Mouse (Mus musculus) midbrain, embryonic 16.5 days (tissue): Measurements from ENCODE around the gene Hist1h1d. TPM values are rescaled to one million over a fixed set of nuclear protein-coding genes. Genes with fewer than 3 reads are reported as not detected.
"Not testable (repeated sequence)": the region's sequence is repeated elsewhere in the genome, so short reads cannot be mapped to it uniquely, and the experiment has no call there.

ENCODE experiments used
- ATAC-seq: fragments of 200-750 bp; cut with Nextera tagmentation; 2 replicates; pipeline ENCODE4 v1.8.0; 2017; ENCODE audit warnings: moderate TSS enrichment
- H3K27ac ChIP-seq: fragments of 300-500 bp; sonication (generic); 2 replicates; pipeline ENCODE4 v1.5.1; 2014; ENCODE audit warnings: mild to moderate bottlenecking, low read length, mixed read lengths
- H3K27me3 ChIP-seq: fragments of 300-500 bp; sonication (generic); 2 replicates; pipeline ENCODE4 v1.6.1; 2014; ENCODE audit warnings: low read depth, low read length, mixed read lengths; ENCODE audit not compliant: control insufficient read depth, insufficient read depth
- H3K36me3 ChIP-seq: fragments of 300-500 bp; sonication (generic); 2 replicates; pipeline ENCODE4 v1.6.1; 2014; ENCODE audit warnings: mild to moderate bottlenecking, low read length, moderate library complexity, mixed read lengths; ENCODE audit not compliant: control insufficient read depth, insufficient read depth
- H3K4me1 ChIP-seq: fragments of 300-500 bp; sonication (generic); 2 replicates; pipeline ENCODE4 v1.6.1; 2014; ENCODE audit warnings: mild to moderate bottlenecking, low read length, mixed read lengths; ENCODE audit not compliant: control insufficient read depth, insufficient read depth
- H3K4me2 ChIP-seq: fragments of 300-500 bp; sonication (generic); 2 replicates; pipeline ENCODE4 v1.6.1; 2014; ENCODE audit warnings: mild to moderate bottlenecking, low read length, mixed read lengths
- H3K4me3 ChIP-seq: fragments of 300-500 bp; sonication (generic); 2 replicates; pipeline ENCODE4 v1.5.1; 2014; ENCODE audit warnings: low read depth, mild to moderate bottlenecking, low read length, moderate library complexity, mixed read lengths
- H3K9ac ChIP-seq: fragments of 300-500 bp; sonication (generic); 2 replicates; pipeline ENCODE4 v1.6.1; 2014; ENCODE audit warnings: low read depth, low read length, mixed read lengths
- H3K9me3 ChIP-seq: fragments of 300-500 bp; sonication (generic); replicated peaks from 2 replicates; pipeline ENCODE4 v1.6.1; 2014; ENCODE audit warnings: mild to moderate bottlenecking, low read length, mixed read lengths; ENCODE audit not compliant: control insufficient read depth, poor library complexity, severe bottlenecking
- WGBS: fragments of 180-500 bp; shearing (Covaris S2); extraction: QIAGEN DNeasy Blood & Tissue Kit; methylation state at CpG from one replicate; pipeline ENCODE4 v1.1.7; 2014; 5-methylcytosine and 5-hydroxymethylcytosine counted together
- polyA plus RNA-seq: library from polyadenylated mRNA; unstranded; fragments of >200 nt; fragmentation: Nextera tagmentation; extraction: Ambion mirVana; gene quantifications from 2 replicates; pipeline ENCODE4 v1.2.1, GENCODE M21; 2015

Hist1h1d gene
- polyA plus RNA-seq, 1 experiment from 2014 or later: not detected

DNA sequence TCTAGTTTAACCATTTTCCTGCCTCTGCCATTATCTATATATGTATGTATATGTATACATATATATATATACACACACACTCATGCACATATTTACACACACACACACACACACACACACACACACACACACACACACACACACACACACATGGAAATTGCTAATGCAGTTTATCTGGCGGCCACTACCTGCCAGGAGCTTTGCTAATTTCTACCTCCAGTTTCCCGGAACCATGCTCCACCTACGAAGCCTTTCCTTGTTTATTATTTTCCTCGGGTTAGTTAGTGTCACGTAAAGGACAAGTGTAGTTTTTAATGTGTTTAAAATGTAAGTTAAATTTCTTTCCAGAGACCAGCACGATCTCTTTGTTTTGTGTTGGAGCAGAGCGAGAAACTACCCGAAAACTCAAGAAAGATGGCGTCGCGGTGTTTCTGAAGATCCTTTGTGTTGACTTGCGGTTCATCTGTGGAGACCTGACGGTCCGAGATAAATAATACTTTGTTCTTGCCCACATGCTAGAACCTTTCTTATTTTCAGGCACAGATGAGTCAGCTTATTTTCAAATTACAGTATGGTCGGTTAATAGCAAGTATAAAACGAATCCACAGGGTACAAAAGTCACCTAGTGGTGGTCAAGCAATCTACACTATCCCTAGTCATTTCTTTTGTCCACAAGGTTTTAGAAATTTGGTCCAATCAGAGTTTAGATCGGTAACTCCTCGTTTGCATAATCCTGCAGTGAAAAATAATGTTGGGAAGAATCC, 9.8 kb downstream of the Hist1h1d start:
- no peaks in the 10 kb centered on the region for H3K4me1 ChIP-seq
- peak; percentile 57 for ATAC-seq

DNA sequence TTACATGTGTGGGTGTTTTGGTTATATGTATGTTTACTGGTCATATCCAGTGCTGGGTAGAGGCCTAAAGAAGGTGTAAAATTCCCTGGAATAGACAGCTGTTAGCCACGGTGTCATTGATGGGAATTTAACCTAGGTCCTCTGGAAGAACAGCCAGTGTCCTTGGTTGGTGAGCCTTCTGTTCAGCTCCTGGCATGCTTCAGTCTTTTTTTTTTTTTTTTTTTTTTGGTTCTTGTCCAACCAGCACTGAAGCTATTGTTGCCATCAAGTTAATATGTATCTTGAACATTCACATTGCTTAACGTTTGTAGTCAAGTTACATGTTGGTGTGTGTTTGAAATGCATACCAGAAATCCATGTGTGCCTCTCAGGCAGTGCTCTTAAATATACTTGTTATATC, 11.4 kb downstream of the Hist1h1d start:
- WGBS: 93% methylated on average over 2 of the region's 2 CpGs
- H3K36me3 ChIP-seq: no peaks in the 10 kb centered on the region
- no peak overlapping the region for H3K4me3 ChIP-seq
- no peaks in the 10 kb centered on the region for H3K9me3 ChIP-seq
- H3K4me2 ChIP-seq: no peak overlapping the region
- H3K9ac ChIP-seq: no peak overlapping the region
- peak overlapping the region; percentile 98; the same call in 1 of the 2 replicates for H3K27ac ChIP-seq
- no peaks in the 10 kb centered on the region for H3K4me1 ChIP-seq
- ATAC-seq: no peak
- H3K27me3 ChIP-seq: no peaks in the 10 kb centered on the region

More for the DNA sequence above, 9.8 kb downstream of the Hist1h1d start:
- H3K27ac ChIP-seq: peak overlapping the region; percentile 98
- H3K9me3 ChIP-seq: no peaks in the 10 kb centered on the region
- peak overlapping the region; percentile 85 for H3K4me2 ChIP-seq
- 3% methylated on average over 18 of the region's 18 CpGs for WGBS
- no peaks in the 10 kb centered on the region for H3K27me3 ChIP-seq
- H3K4me3 ChIP-seq: peak overlapping the region; percentile 47
- H3K9ac ChIP-seq: peak overlapping the region; percentile 60
- H3K36me3 ChIP-seq: no peaks in the 10 kb centered on the region

DNA sequence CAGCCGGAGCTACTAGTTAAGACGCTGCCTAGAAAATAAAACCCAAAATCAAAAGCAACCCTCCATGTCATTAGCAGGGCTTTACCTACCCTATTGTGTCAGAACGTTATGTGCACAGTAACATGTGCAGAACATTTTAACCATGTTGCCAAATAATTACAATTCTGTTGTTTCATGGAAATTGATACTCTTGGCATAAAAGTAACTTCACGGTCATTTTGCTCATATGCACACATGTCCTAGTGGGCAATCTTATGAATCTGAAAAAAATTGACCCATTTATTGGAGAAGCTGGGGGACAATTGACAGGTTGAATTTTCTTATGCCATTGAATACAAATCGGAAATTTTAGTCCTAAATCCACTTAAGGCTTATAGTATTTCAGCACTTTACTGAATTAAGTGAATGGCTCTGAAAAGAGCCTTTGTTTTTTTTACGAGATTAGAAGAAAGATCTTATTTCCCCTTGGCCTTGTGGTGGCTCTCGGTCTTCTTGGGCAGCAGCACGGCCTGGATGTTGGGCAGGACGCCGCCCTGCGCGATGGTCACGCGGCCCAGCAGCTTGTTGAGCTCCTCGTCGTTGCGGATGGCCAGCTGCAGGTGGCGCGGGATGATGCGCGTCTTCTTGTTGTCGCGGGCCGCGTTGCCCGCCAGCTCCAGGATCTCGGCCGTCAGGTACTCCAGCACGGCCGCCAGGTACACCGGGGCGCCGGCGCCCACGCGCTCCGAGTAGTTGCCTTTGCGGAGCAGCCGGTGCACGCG, 17.4 kb downstream of the Hist1h1d start:
- H3K36me3 ChIP-seq: not testable (repeated sequence)
- peak; percentile 43 for ATAC-seq
- under 1% methylated on average over 19 of the region's 41 CpGs for WGBS

DNA sequence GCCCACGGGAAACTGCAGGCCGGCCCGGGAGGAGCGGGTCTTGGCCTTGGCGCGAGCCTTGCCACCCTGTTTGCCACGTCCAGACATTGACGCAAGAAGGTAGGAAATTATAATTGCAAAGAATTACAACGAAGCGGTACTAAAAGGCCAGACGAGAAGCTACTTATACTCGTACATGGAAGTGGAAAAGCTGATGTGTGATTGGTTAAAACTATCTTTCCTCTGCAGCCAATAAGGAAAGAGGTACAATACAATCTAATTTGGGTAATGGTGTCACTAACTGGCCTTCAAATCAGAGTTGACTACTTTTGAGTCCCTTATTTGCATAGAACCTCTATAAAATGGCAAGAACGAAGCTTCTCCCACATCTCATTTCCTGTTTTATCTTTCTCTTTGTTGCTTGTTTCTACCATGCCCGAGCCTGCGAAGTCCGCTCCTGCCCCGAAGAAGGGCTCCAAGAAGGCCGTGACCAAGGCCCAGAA, 18.0 kb downstream of the Hist1h1d start, which contains the start of the genes Hist1h2ae and Hist1h2bg:
Gene Hist1h2ae, minus strand, starts transcription at position 199 of the 482 bp plus-strand sequence.
Gene Hist1h2bg, plus strand, starts transcription at position 375 of the 482 bp plus-strand sequence.
- Histone ChIP-seq H3K27me3 (no peaks in the 10 kb centered on the region), H3K4me2 (peak within 1 kb of the TSS; percentile 73), H3K9me3 (no peaks in the 10 kb centered on the region), H3K36me3 (no peaks in the 10 kb centered on the region), H3K4me3 (peak within 1 kb of the TSS; percentile 43), H3K27ac (peak within 1 kb of the TSS; percentile 93), H3K4me1 (peaks cover 23% of the 10 kb centered on the region), H3K9ac (peak within 1 kb of the TSS; percentile 60)
- ATAC-seq: peak; percentile 93
- 0% methylated on average over 18 of the region's 18 CpGs for WGBS

More for the DNA sequence above, 17.4 kb downstream of the Hist1h1d start:
- H3K4me2 ChIP-seq: peak overlapping the region; percentile 59
- peak overlapping the region; percentile 56; the same call in 1 of the 2 replicates for H3K9ac ChIP-seq
- H3K9me3 ChIP-seq, H3K27me3 ChIP-seq: not testable (repeated sequence)
- H3K27ac ChIP-seq: peak overlapping the region; percentile 93
- H3K4me1 ChIP-seq: peaks cover 22% of the 10 kb centered on the region
- peak overlapping the region; percentile 43 for H3K4me3 ChIP-seq

DNA sequence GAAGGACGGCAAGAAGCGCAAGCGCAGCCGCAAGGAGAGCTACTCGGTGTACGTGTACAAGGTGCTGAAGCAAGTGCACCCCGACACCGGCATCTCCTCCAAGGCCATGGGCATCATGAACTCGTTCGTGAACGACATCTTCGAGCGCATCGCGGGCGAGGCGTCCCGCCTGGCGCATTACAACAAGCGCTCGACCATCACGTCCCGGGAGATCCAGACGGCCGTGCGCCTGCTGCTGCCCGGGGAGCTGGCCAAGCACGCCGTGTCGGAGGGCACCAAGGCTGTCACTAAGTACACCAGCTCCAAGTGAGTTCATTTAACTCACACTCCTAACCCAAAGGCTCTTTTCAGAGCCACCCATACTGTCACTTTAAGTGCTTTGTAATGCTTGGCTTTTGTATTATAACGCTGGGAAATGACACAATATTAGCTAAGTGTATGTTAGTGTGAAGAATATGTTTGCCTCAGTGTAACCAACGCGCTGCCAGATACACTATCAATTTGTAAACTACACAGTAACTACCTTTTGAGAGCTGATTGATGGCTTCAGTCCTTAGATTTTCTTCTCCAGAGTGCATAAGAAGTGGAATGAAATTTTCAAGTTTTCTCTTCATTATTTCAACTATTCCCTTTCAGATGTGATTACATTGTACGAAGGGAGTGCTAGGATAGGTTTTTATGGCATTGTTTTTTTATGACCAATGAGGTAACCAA, 18.6 kb downstream of the Hist1h1d start:
- WGBS: 0% methylated on average over 12 of the region's 34 CpGs
- Histone ChIP-seq H3K4me3 (peak overlapping the region; percentile 43), H3K4me2 (peak overlapping the region; percentile 73), H3K27ac (peak overlapping the region; percentile 93), H3K9ac (peak overlapping the region; percentile 60), H3K4me1 (peaks cover 29% of the 10 kb centered on the region)
- H3K27me3 ChIP-seq, H3K36me3 ChIP-seq, H3K9me3 ChIP-seq, ATAC-seq: not testable (repeated sequence)

DNA sequence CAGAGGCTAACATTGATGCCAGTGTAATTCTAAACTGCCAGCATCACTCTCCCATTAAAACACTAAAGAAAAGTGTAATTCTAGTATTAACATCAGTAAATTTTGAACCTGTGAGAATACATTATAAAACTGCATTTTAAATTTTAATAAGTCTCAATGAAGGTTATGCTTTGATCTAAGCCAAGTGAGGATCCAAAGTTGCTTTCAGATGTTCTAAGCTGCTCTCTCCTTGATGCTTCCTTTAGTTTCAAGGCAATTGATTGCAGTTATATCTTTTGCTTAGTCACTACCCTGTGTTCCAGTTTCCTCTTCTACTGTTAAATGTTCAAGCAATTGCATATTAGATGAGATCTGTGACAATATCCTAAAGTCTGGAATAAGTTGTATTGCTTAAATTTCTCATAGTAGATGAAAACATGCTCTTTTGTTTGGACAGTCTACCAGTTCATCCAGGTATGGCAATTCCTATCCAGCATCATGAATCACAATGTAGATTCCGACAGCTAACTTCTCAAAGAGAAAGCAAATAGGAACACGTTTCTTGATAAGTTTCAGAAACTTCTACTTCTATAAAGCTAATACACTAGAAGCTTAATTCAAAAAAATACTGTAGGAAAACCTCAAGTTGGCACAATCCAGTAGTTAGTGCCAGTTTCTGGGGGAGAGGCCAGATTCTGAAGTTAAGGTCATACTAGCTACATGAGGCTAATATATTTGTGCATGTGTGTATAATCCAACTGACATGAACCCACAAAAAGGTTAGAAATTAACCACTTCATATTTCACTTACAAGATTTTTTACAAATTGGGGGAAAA, 19.4 kb downstream of the Hist1h1d start:
- peak overlapping the region; percentile 60; the same call in 1 of the 2 replicates for H3K9ac ChIP-seq
- no peak for ATAC-seq
- no peaks in the 10 kb centered on the region for H3K36me3 ChIP-seq
- H3K4me3 ChIP-seq: peak overlapping the region; percentile 43
- H3K27ac ChIP-seq: peak overlapping the region; percentile 93
- peak overlapping the region; percentile 73 for H3K4me2 ChIP-seq
- H3K4me1 ChIP-seq: peaks cover 30% of the 10 kb centered on the region
- H3K9me3 ChIP-seq: no peaks in the 10 kb centered on the region
- no peaks in the 10 kb centered on the region for H3K27me3 ChIP-seq
- WGBS: 42% methylated on average over 2 of the region's 2 CpGs

DNA sequence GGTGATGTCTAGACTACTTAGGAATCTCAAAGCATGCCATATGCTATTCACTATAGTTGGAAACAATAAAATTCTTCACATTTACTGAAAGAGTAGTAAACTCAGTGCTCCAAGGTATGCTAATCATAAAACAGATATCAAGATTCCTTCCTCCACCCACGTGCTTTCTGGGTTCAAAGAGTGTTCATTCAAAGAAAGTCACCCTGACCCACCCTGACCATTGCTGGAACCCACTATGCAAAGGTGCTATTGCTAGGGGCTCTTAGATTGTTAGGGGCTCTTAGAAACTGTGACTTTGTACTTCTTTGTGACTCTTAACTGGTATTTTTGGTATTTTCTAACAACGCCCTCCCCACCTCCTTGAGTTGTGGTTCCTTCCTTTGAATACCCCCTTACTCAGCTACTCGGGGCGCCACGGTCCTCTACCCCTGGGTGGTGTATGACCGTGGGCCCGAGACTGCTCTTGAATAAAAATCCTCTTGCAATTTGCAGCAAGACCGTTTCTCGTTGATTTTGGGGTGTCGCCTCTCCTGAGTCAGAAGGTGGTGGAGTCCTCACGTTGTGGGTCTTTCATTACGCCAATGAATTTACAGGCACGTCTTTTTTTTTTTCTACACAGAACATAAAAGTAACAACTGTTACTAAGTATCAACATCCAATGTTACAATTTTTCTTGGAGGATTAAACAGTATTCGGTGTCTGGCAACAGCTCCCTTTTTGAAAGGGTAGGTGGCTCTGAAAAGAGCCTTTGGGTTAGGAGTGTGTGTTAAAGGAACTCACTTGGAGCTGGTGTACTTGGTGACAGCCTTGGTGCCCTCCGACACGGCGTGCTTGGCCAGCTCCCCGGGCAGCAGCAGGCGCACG, 20.2 kb downstream of the Hist1h1d start:
- 10% methylated on average over 18 of the region's 20 CpGs for WGBS
- ATAC-seq, H3K36me3 ChIP-seq, H3K27me3 ChIP-seq, H3K9me3 ChIP-seq: not testable (repeated sequence)
- Histone ChIP-seq H3K4me1 (peaks cover 30% of the 10 kb centered on the region), H3K4me2 (peak overlapping the region; percentile 73), H3K9ac (0 out of 2 replicates have a peak overlapping the region, but pooled peaks have one; percentile 25), H3K27ac (peak overlapping the region; percentile 78), H3K4me3 (peak overlapping the region; percentile 33)
